Mouse (Mus musculus): ENCODE results near the gene Tead4.
"Not testable (repeated sequence)": the region's sequence is repeated elsewhere in the genome, so short reads cannot be mapped to it uniquely, and the experiment has no call there.

DNA sequence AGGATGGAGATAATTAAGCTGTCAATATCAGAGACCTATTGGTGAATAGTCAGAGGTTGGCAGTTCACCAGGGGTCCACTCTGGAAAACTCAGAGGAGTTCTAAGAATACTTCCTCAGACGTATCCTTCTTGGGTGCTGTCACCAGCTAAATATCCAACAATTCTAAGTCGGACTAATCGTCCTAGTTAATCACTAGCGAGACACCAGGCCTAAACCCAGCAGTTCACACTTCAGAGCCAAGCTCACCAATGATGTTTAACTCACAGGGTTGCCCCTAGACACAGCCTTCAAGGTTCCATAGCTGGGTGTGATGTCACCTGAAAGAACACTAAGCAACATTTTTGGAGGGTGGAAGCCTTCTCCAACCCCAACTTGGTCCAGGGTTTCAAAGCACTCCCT is 85.6 kb downstream of the Tead4 start:
- not testable (repeated sequence) for TF ChIP-seq CTCF (IDR thresholded peaks at IDR 0.05; ENCODE audit: low read depth, low read length); POLR2A (IDR thresholded peaks at IDR 0.05; ENCODE audit: extremely low read depth, insufficient read depth, low read length)
